Mouse (Mus musculus) lung, postnatal 10 days (tissue): ENCODE results near the gene Sfrp4.

Experiments
- DNase-seq: peaks from one replicate; pipeline ENCODE4 v3.0.0; 2021

Sfrp4 gene

DNA sequence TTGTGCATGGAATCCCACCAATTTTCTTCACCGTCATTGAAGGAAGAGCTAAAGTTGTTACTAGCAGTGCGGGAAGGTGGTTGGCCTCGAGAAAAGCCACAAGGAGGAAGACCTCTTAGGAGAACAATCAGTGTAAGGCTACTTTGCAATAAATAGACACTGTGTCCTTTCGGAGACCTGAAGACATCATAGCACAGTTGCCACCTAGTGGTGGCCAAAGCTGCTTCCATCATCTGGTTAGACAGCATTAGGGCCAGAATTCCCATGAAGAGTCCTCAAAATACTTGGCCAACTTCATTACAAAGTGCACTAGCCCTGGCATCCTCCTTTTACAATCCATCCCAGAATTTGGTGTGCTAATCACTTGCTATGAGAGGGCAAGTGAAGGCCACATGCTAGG lies 13.2 kb downstream of the Sfrp4 start:
- peak; percentile 5 for DNase-seq

DNA sequence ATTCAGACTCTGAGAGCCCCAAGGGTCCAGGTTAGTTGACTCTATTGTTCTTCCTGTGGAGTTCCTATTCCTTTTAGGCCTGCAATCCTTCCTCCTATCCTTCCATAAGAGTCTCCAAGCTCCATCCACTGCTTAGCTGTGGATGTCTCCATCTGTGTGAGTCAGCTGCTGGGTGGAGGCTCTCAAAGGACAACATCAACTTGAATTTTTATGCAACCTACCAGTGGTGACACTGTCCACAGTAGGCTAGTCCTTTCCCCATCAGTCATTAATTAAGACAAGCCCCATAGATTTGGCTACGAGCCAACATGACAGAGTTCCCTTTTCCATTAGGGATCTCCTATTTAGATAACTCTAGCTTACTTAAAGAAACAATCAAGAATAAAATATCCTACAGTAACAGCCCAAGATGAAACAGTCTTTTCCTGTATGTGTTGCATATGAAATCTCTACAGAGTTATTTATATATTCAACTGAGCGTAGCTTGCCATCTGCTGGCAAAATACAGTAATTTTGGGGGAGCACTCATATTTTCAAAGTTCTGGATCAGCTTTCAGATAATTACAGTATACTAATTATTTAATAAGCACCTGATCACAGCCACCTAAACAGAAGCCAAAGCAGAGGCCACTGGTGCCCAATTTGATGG lies 17.4 kb downstream of the Sfrp4 start:
- peak; percentile 4 for DNase-seq

GRCm38 (mm10) chr13:19643519-19643918 lies 20.6 kb downstream of the Sfrp4 start:
- no peak for DNase-seq

GRCm38 (mm10) chr13:19644225-19644624 lies 21.3 kb downstream of the Sfrp4 start:
- DNase-seq = no peak

GRCm38 (mm10) chr13:19649824-19650223 lies 26.9 kb downstream of the Sfrp4 start:
- no peak for DNase-seq

- DNase-seq = no peak
Observed at GRCm38 (mm10) chr13:19652405-19652804, 29.5 kb downstream of the Sfrp4 start.

- DNase-seq = no peak
Observed at GRCm38 (mm10) chr13:19668355-19669140, 45.6 kb downstream of the Sfrp4 start.

GRCm38 (mm10) chr13:19674025-19674424 lies 51.1 kb downstream of the Sfrp4 start:
- DNase-seq = no peak

- DNase-seq = no peak
Observed at GRCm38 (mm10) chr13:19674601-19675000, 51.7 kb downstream of the Sfrp4 start.
